Mouse (Mus musculus) liver, postnatal 0 days (tissue): ENCODE data around the gene Tspan11. TPM values are rescaled to one million over a fixed set of nuclear protein-coding genes. Genes with fewer than 3 reads are reported as not detected.

ENCODE experiments used
- ATAC-seq: fragments of 200-750 bp; cut with Nextera tagmentation; 2 replicates; pipeline ENCODE4 v1.8.0; 2017; ENCODE audit warnings: mild to moderate bottlenecking, moderate library complexity
- DNase-seq: peaks from one replicate; pipeline ENCODE4 v3.0.0-alpha.2; 2016
- H3K27ac ChIP-seq: fragments of 300-500 bp; sonication (generic); 2 replicates; pipeline ENCODE4 v1.5.1; 2014; ENCODE audit warnings: antibody characterized with exemption, moderate library complexity, mild to moderate bottlenecking, low read depth
- H3K27me3 ChIP-seq: fragments of 300-500 bp; sonication (generic); 2 replicates; pipeline ENCODE4 v1.6.1; 2014; ENCODE audit warnings: low read length, control low read depth, mixed read lengths; ENCODE audit not compliant: insufficient read depth
- H3K36me3 ChIP-seq: fragments of 300-500 bp; sonication (generic); replicated peaks from 2 replicates; pipeline ENCODE4 v1.6.1; 2014; ENCODE audit warnings: mild to moderate bottlenecking, control low read depth, low read length, moderate library complexity, mixed read lengths; ENCODE audit not compliant: insufficient read depth
- H3K4me1 ChIP-seq: fragments of 300-500 bp; sonication (generic); 2 replicates; pipeline ENCODE4 v1.6.1; 2014; ENCODE audit warnings: antibody characterized with exemption, mild to moderate bottlenecking, control low read depth; ENCODE audit not compliant: insufficient read depth
- H3K4me2 ChIP-seq: fragments of 300-500 bp; sonication (generic); 2 replicates; pipeline ENCODE4 v1.6.1; 2014; ENCODE audit warnings: low read depth, mild to moderate bottlenecking, low read length, moderate library complexity, mixed read lengths
- H3K4me3 ChIP-seq: fragments of 300-500 bp; sonication (generic); 2 replicates; pipeline ENCODE4 v1.5.1; 2014; ENCODE audit warnings: low read depth, low read length
- H3K9ac ChIP-seq: fragments of 300-500 bp; sonication (generic); replicated peaks from 2 replicates; pipeline ENCODE4 v1.6.1; 2014; ENCODE audit warnings: mild to moderate bottlenecking, moderate library complexity
- H3K9me3 ChIP-seq: fragments of 300-500 bp; sonication (generic); 2 replicates; pipeline ENCODE4 v1.6.1; 2016; ENCODE audit warnings: mild to moderate bottlenecking, control low read depth, low read length, mixed read lengths
- CTCF ChIP-seq: sonication (generic); IDR thresholded peaks from 2 replicates; pipeline ENCODE4 v1.5.1; 2016; ENCODE audit warnings: antibody characterized with exemption, low read depth
- EP300 ChIP-seq: IDR thresholded peaks from 2 replicates; pipeline ENCODE4 v1.6.1; 2016; ENCODE audit warnings: antibody characterized with exemption, low read depth, mild to moderate bottlenecking
- WGBS: fragments of 180-500 bp; shearing (Covaris S2); extraction: QIAGEN DNeasy Blood & Tissue Kit; methylation state at CpG from one replicate; pipeline ENCODE4 v1.1.7; 2014; ENCODE audit not compliant: insufficient replicate concordance; 5-methylcytosine and 5-hydroxymethylcytosine counted together
- polyA plus RNA-seq: library from polyadenylated mRNA; unstranded; fragments of >200 nt; fragmentation: Nextera tagmentation; extraction: Ambion mirVana; gene quantifications from 2 replicates; pipeline ENCODE4 v1.2.1, GENCODE M21; 2015

Gene Tspan11
- polyA plus RNA-seq, 1 experiment from 2014 or later: 0.38 TPM

- 75% methylated on average over 8 of the region's 8 CpGs for WGBS
- TF ChIP-seq EP300 (no peak), CTCF (no peak)
- H3K4me1 ChIP-seq: no peaks in the 10 kb centered on the region
- H3K9me3 ChIP-seq: no peaks in the 10 kb centered on the region
- H3K27me3 ChIP-seq: no peaks in the 10 kb centered on the region
- no peak for DNase-seq
- no peak overlapping the region for H3K4me2 ChIP-seq
- no peak overlapping the region for H3K4me3 ChIP-seq
- H3K36me3 ChIP-seq: no peaks in the 10 kb centered on the region
- H3K9ac ChIP-seq: no peak overlapping the region
- H3K27ac ChIP-seq: no peak overlapping the region
- no peak for ATAC-seq
Observed at GRCm38 (mm10) chr6:127902559-127902958, 15.2 kb downstream of the Tspan11 start.

- ATAC-seq: no peak
- no peak for DNase-seq
- TF ChIP-seq EP300 (no peak), CTCF (no peak)
- no peak overlapping the region for H3K9ac ChIP-seq
- no peaks in the 10 kb centered on the region for H3K36me3 ChIP-seq
- H3K4me1 ChIP-seq: 0 out of 2 replicates have a peak, but pooled peaks cover 2% of the 10 kb centered on the region
- H3K27ac ChIP-seq: no peak overlapping the region
- H3K4me2 ChIP-seq: no peak overlapping the region
- no peak overlapping the region for H3K4me3 ChIP-seq
- 0 out of 2 replicates have a peak, but pooled peaks cover 2% of the 10 kb centered on the region for H3K27me3 ChIP-seq
- WGBS: 74% methylated on average over 4 of the region's 4 CpGs
- no peaks in the 10 kb centered on the region for H3K9me3 ChIP-seq
Observed at GRCm38 (mm10) chr6:127910638-127911037, 23.2 kb downstream of the Tspan11 start.

- ATAC-seq: peak; percentile 54
Observed at GRCm38 (mm10) chr6:127911687-127912086, 24.3 kb downstream of the Tspan11 start.

GRCm38 (mm10) chr6:127912938-127913337 is 25.5 kb downstream of the Tspan11 start:
- TF ChIP-seq CTCF (no peak), EP300 (no peak)
- Histone ChIP-seq H3K27ac (no peak overlapping the region), H3K4me1 (0 out of 2 replicates have a peak, but pooled peaks cover 2% of the 10 kb centered on the region), H3K4me3 (no peak overlapping the region), H3K9me3 (no peaks in the 10 kb centered on the region), H3K9ac (no peak overlapping the region), H3K27me3 (0 out of 2 replicates have a peak, but pooled peaks cover 2% of the 10 kb centered on the region), H3K36me3 (no peaks in the 10 kb centered on the region), H3K4me2 (no peak overlapping the region)
- DNase-seq (no peak), ATAC-seq (no peak)
- 83% methylated on average over 3 of the region's 3 CpGs for WGBS

More at GRCm38 (mm10) chr6:127911687-127912086, 24.3 kb downstream of the Tspan11 start:
- Histone ChIP-seq H3K4me1 (0 out of 2 replicates have a peak, but pooled peaks cover 2% of the 10 kb centered on the region), H3K4me3 (no peak overlapping the region), H3K27ac (no peak overlapping the region), H3K9me3 (no peaks in the 10 kb centered on the region), H3K36me3 (no peaks in the 10 kb centered on the region), H3K27me3 (0 out of 2 replicates have a peak, but pooled peaks cover 2% of the 10 kb centered on the region), H3K4me2 (no peak overlapping the region), H3K9ac (no peak overlapping the region)
- 52% methylated on average over 4 of the region's 4 CpGs for WGBS
- TF ChIP-seq EP300 (no peak), CTCF (no peak)
- no peak for DNase-seq

GRCm38 (mm10) chr6:127916993-127917392 is 29.6 kb downstream of the Tspan11 start:
- 59% methylated on average over 3 of the region's 3 CpGs for WGBS
- Histone ChIP-seq H3K4me2 (no peak overlapping the region), H3K27ac (no peak overlapping the region), H3K4me3 (no peak overlapping the region), H3K9ac (no peak overlapping the region), H3K9me3 (no peaks in the 10 kb centered on the region), H3K36me3 (no peaks in the 10 kb centered on the region), H3K27me3 (no peaks in the 10 kb centered on the region), H3K4me1 (0 out of 2 replicates have a peak, but pooled peaks cover 2% of the 10 kb centered on the region)
- TF ChIP-seq CTCF (no peak), EP300 (no peak)
- no peak for ATAC-seq
- DNase-seq: no peak

GRCm38 (mm10) chr6:127917712-127918111 is 30.3 kb downstream of the Tspan11 start:
- Histone ChIP-seq H3K4me1 (no peaks in the 10 kb centered on the region), H3K4me2 (no peak overlapping the region), H3K27ac (no peak overlapping the region), H3K9me3 (no peaks in the 10 kb centered on the region), H3K9ac (no peak overlapping the region), H3K4me3 (no peak overlapping the region), H3K27me3 (no peaks in the 10 kb centered on the region), H3K36me3 (no peaks in the 10 kb centered on the region)
- 63% methylated on average over 4 of the region's 4 CpGs for WGBS
- DNase-seq (no peak), ATAC-seq (no peak)
- no peak for TF ChIP-seq EP300
- peak; percentile 13; the same call in 1 of the 2 replicates for TF ChIP-seq CTCF

- no peak overlapping the region for H3K9ac ChIP-seq
- no peaks in the 10 kb centered on the region for H3K9me3 ChIP-seq
- TF ChIP-seq CTCF (no peak), EP300 (no peak)
- no peak overlapping the region for H3K27ac ChIP-seq
- ATAC-seq (no peak), DNase-seq (no peak)
- H3K36me3 ChIP-seq: no peaks in the 10 kb centered on the region
- H3K4me2 ChIP-seq: no peak overlapping the region
- no peaks in the 10 kb centered on the region for H3K27me3 ChIP-seq
- H3K4me3 ChIP-seq: no peak overlapping the region
- H3K4me1 ChIP-seq: no peaks in the 10 kb centered on the region
- WGBS: 65% methylated on average over 6 of the region's 6 CpGs
Observed at GRCm38 (mm10) chr6:127919491-127919890, 32.1 kb downstream of the Tspan11 start.
